Mouse (Mus musculus) cerebellum, postnatal 4 days (tissue): ENCODE data around the gene Brox.

Experiments used
- DNase-seq, 2 experiments: peaks; one replicate each; pipeline ENCODE4 v3.0.0; 2022; ENCODE audit warnings: low spot score in 2 of 2, mixed read lengths in 1 of 2

The Brox gene

DNA sequence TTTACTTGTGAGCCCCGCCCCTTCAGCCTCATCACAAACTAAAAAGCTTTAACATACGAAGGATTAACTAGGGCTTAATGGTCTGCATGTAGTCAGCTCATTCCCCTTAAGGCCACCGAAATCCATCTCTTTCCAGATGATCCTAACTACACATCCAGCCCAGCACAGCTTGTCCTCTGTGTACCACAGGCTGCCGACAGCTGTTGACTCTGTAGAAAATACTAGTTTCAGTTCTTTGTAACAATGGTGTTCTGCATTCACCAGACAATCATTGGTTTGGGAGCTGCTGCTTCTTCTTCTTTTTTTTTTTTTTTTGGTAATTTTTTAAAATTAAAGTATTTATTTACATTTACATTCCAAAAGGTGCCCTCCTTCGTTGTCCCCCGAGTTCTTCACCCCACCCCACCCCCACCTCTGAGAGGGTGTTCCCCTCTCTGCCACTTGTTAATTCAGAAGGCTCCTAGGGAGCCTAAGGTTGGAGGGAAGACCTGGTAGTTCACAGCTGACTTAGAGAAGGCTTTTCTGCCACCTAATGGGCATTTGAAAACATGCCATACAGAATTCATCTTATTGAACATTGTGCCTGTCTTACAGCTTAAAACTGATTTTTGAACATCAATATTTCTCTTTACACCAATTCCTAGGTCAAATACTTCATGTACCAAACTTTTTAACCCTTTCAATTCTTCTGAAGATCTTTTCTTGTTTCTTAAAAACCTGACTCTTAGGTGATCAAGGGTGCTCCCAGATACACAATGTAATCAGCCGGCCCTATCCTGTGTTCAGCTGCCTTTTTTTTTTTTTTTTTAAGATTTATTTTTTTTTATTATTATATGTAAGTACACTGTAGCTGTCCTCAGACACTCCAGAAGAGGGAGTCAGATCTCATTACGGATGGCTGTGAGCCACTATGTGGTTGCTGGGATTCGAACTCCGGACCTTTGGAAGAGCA lies 23.9 kb downstream of the Brox start:
- no peak for DNase-seq

DNA sequence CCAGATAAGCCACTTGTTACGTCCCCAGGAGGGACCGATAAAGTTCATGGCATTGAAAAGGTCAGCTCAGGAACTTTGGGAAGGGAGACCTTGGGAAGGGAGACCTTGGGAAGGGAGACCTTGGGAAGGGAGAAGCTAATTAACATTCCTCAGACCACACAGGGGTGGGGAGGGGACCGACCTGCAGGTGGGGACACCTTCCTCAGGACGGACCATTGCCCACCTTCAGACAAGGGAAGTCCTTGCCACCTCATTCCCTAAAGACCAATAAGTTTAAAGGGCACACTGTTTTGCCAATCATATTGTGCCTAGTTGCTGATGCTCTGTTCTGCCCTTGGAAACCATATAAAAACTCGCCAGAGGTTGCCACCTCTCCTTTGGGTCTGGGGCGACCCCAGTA lies 29.4 kb downstream of the Brox start:
- DNase-seq: no peak

DNA sequence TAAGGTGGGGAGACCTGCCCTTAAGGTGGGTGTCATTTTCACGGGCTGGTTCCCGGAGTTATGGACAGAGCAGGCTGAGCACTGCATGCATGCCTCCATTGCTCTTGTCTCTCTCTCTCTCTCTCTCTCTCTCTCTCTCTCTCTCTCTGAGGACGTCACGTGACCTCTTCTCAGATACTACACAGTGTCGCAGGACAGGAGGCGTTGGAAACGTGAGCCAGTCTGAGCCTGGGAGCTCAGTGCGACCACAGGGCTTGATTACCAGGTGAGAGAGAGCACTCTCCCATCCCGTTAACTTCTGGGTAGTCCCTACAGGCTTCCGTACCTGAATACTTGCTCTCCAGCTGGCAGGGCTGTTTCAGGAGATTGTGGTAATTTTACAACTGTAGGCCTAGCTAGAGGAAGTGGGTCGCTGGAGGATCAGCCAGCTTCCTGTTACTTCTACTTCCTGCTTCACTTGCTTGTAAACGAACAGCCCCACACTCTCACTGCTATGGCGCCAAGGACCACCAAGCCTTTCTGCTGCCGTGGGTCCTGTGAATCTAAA lies 31.1 kb downstream of the Brox start:
- DNase-seq: no peak

DNA sequence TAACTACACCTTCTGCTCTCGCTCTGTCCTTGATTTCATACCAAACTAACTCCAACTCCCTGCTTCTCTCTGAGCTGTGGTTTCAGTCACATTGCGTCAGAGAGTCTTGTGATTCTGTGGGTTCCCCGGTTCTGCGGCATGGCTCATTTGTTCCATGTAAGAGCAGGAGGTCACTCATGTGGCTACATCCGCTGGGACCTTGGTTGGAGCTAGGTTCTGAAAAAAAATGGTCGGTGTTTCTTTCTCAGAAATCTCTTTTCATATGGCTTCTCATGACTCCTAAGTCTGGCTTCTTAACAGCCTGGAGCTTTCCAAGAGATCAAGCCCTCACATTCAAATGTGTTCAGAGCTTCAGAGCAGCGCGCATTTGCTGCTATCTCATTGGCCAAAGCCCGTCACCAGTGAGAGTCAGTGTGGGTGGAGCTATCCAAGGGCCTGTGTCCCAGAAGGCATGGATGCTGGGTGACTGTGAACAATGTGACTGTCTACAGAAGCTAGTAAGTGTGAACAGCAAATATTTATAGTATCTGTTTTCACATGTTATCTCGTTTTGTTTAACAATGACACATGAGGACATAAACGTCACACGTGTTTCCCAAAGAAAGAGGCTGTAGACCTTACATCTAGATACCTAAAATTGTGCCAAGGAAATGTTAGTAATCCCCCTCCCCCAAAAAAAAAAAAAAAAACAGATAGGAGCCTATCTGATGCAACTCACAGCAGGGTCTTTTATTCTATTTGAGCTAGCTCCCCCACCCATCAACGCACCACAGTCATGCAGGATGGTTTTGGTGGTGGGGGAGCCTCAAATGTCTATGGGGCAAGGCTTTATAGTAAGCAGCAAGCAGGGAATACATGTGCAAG lies 32.7 kb downstream of the Brox start:
- DNase-seq: no peak

DNA sequence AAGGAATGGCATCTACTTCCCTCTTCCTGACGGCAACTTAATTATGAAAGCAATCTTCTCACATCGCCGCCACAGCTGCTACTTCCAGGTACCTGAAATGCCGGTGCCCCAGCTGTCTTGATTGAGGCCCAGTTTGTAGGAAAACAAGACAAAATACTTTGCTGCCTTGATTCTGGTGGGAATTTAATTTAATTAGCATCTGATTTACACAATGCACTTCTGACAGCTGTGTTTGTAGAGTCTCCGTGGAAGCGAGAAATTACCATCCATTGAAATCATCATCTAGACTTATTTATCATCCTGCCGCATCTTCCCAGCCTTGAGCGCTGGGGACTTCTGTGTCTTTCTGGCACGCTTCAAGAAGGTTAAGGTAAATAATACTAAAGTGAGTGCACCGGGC lies 44.5 kb downstream of the Brox start:
- no peak for DNase-seq

DNA sequence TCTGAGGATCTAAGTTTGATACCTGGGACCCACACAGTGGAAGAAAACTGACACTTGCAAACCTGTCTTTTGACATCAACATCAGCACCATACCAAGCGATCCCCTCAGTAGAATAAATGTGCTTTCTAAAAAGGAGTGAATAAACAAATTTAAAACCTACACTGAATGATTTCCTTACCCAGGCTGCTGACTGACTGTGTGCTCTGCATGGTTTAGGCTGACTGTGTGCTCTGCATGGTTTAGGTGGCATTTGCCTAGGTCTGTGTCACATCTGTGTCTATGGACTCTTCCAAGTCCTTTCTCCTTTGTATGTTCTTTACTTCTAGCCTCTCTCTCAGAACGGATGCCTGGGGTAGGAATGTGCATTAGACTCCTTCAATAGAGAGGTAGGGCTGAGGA lies 45.3 kb downstream of the Brox start:
- DNase-seq: no peak

DNA sequence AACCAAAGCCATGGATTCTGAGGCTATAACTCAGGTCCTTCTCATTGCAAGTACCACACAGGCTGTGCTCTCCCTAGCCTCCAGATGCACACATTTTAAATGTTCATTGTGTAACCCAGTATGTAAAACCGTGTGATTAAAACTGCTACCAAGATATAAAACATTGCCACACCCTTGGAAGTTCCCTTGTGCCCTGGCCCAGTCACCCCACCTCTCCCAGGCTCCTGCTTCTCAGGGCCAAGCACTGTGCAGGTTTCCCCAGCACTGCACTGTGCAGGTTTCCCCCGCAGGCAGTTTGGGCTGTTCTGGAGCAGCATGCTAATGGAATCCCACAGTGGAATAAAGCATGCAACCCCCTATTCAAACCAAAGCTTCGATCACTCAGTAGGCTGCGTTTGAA lies 46.5 kb downstream of the Brox start:
- no peak for DNase-seq

DNA sequence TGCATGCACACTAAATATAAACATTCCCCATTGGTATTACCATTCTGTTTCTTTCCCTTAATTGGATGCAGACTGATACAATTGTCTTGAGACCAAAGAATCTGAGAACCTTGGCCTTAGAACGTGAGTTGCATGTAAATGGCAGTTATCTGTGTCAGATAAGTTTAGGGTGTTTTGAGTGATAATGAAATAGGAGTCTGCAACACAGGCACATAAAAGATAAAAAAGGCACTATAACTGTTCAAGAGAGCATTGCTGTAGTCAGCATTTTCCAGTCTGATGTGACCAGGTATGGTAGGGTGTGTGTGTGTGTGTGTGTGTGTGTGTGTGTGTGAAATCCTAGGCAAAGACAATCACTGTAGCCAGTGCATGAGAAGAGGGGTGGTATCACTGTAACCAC lies 48.9 kb downstream of the Brox start:
- DNase-seq: no peak

DNA sequence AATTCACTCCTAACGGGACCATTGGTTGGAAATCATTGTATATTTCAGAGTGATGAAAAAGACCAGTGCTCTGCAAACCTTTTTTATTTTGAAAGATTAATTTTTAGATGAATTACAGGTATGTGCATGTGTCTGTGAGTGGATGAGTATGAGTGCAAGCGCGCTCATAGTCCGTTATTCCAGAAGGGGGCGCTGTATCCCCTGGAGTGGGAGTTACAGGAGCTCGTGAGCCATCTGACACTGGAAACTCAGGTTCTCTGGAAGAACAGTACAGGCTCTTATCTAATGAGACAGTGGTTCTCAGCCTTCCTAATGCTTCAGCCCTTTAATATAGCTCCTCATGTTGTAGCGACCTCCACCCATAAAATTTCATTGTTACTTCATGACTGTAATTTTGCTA lies 53.8 kb downstream of the Brox start:
- no peak for DNase-seq

DNA sequence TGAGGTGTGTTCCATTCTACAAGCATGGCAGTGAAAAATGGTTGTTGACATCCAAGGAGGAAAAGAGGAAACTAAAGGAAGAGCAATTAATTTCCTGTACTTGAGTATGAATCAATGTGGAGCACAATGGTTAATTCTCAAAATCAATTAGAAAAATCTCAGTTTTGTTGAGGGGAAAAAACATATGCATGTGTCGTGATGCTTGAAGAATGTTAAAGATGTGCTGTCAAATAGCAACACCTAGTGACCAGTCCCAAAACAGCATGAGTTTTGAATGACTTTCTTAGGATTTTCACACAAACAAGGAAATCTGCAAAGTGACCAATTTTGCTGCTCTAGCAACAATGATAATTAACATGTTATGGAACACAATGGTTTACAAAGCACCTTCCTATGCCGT lies 59.2 kb downstream of the Brox start:
- DNase-seq: no peak

DNA sequence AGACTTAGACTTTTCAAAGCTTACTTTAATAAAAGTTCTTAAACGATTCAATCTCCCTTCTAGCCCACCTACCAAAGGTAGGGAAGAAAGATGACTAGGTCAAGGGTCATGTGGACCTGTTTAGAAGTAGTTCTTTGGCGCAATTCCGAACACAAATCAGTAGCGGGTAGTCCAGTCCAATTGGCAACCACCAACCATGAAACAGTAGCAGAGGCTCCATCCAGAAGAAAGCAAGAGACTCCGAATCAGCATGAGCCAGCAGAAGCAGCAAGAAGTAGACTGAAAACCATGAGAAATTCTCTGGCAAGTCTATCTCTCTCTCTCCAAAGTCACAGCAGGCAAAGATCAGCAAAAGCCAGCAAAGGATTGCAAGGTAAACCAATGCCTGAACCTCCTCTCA lies 60.6 kb downstream of the Brox start:
- DNase-seq: no peak

DNA sequence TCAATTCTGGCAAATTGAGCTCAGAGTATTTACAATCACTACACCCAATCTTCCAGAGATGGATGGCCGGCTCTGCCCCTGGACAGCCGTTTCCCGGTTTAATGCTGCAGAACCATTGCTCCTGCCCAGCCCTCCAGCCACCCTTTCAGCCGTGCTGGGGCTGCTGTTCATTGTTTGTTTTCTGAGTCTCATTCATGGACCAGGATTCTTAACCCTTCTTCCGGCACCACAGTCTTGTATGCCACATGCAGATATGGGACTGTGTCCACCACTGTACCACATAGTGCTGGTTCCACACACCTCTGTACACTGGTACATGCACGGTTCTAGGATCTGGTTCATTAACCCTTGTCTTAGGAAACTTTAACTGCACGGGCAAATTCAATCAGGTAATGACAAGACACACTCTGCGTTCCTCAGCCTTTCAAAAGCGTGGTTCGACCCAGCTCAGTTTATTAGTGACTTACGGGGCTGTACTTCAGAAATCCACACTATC lies 63.3 kb downstream of the Brox start:
- no peak for DNase-seq

DNA sequence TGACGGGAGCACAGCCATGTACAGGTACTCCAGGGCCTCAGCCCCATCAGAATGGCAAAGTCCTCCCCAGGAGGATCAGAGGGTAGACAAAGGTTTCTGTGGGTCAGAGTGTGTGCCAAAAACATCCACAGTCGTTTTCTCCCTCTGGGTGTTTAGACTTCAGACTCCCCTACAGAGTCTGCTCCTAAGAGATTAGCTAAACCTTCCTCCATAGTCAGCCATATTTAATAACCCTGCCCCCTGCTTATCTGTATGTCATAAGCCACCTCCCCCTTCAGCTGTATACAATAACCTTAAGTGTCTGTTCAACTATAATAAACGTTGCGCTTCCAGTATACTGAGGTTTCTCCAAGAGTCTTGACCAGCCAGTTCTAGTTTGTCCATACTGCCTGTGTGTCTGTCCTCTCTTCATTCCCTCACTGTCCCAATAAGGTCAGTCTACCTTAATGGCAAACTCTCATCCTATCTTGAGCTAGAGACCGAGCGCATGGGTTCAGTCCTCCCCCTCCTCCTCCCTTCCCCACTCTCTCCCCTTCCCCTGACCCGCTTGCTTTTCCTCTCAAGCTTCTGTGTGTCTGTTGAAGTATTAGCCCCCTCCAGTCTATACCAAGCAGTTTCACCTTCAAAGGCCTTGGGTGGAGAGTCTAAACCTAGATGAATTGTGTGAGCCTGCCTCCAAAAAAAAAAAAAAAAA lies 63.9 kb downstream of the Brox start:
- DNase-seq: no peak

DNA sequence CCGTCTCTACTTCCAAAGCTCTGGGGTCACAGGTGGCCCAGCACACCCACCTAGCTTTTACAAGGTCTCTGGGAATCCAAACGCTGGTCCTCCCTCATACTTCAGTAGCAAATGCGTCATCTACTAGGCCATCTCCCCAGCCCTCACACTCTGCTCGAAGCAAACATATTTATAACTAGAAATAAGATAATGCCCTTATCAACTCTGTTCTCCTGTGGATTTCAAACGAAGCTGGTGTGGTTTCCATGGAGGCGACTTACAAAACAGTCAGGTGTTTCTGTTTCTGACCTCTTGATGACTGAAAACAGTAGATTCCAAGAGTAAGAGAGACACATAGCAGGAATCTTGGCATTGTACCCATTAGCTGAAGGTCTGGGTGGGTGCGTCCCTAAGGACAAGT lies 69.6 kb downstream of the Brox start:
- no peak for DNase-seq
